In genomic region chr2:29222302-29222701, GRCm38 (mm10) we compare ENCODE assay signal across 12 mouse cellular contexts. TPM values are rescaled to one million over a fixed set of nuclear protein-coding genes. Genes with fewer than 3 reads are reported as not detected.
A peak's percentile ranks its signal among the peaks of the same experiment; 100 is the strongest.
DNase-seq lines count a peak whose midpoint lies in the region; ATAC-seq and TF ChIP-seq lines count a peak whose summit lies in the region.
"Had no signal": no experiment of that assay in that cellular context is flagged by ENCODE, and none has a peak within 500 bp of the region (broad histone marks: within the 10 kb centered on the region; RNA-seq: fewer than 3 reads in every experiment).

No protein-coding gene starts in this region.

- WGBS in hindbrain, embryonic 10.5 days = 4% methylated on average over 4 of the region's 4 CpGs
- 3% methylated on average over 4 of the region's 4 CpGs for WGBS in hindbrain, embryonic 13.5 days

- no peak for ATAC-seq in hindbrain, embryonic 13.5 days (ENCODE audit: low FRiP score)
- ATAC-seq: forebrain, embryonic 14.5 days had no signal

- H3K9me3 ChIP-seq in hindbrain, embryonic 10.5 days = no peaks in the 10 kb centered on the region
- no peaks in the 10 kb centered on the region for H3K9me3 ChIP-seq in hindbrain, embryonic 13.5 days
- H3K9me3 ChIP-seq: hindbrain, embryonic 12.5 days had no signal

- intact Hi-C loops in gastrocnemius, adult 2 months (cut with DNase I) = no loop called here

- no peak overlapping the region for H3K4me2 ChIP-seq in hindbrain, embryonic 13.5 days
- H3K4me2 ChIP-seq: hindbrain, embryonic 12.5 days had no signal

- H3K4me1 ChIP-seq in hindbrain, embryonic 10.5 days (replicated peaks) = peaks cover 30% of the 10 kb centered on the region
- H3K4me1 ChIP-seq in hindbrain, embryonic 13.5 days (replicated peaks) = peaks cover 9% of the 10 kb centered on the region; the same call in 1 of the 2 replicates

- H3K27me3 ChIP-seq in hindbrain, embryonic 10.5 days (ENCODE audit: insufficient read depth, poor library complexity, severe bottlenecking) = 0 out of 2 replicates have a peak, but pooled peaks cover 3% of the 10 kb centered on the region
- no peaks in the 10 kb centered on the region for H3K27me3 ChIP-seq in hindbrain, embryonic 13.5 days
- H3K27me3 ChIP-seq: hindbrain, embryonic 12.5 days had no signal

- peak overlapping the region; percentile 66; the same call in 1 of the 2 replicates for H3K27ac ChIP-seq in hindbrain, embryonic 10.5 days
- no peak overlapping the region for H3K27ac ChIP-seq in hindbrain, embryonic 13.5 days
- H3K27ac ChIP-seq in gastrocnemius, adult 2 months = peak overlapping the region; percentile 76
- H3K27ac ChIP-seq: hindbrain, embryonic 12.5 days; layer of hippocampus, adult 2 months; liver, embryonic 14.5 days had no signal

- H3K9ac ChIP-seq in hindbrain, embryonic 13.5 days = no peak overlapping the region
- H3K9ac ChIP-seq: hindbrain, embryonic 12.5 days; liver, embryonic 14.5 days had no signal

- no peaks in the 10 kb centered on the region for H3K36me3 ChIP-seq in hindbrain, embryonic 10.5 days
- H3K36me3 ChIP-seq in hindbrain, embryonic 13.5 days = no peaks in the 10 kb centered on the region
- H3K36me3 ChIP-seq: hindbrain, embryonic 12.5 days had no signal

- peak; percentile 66 for DNase-seq in hindbrain, embryonic 10.5 days (ENCODE audit: low spot score)
- DNase-seq in 3134 (ENCODE audit: extremely low read depth, insufficient read length, low spot score) = peak; percentile 23
- peak; percentile 28 for DNase-seq in ES-CJ7 (ENCODE audit: low read depth, low spot score)
- peak; percentile 71 for DNase-seq in gastrocnemius, adult 2 months
- no peak for DNase-seq in right cerebral cortex, postnatal 25 days
- DNase-seq in frontal cortex, postnatal 14 days (ENCODE audit: low spot score in 2 of 2) = no peak
- DNase-seq: cerebellum, adult 9-10 months had no signal

- H3K4me3 ChIP-seq in hindbrain, embryonic 10.5 days = no peak overlapping the region
- no peak overlapping the region for H3K4me3 ChIP-seq in hindbrain, embryonic 13.5 days
- peak overlapping the region; percentile 15; the same call in 1 of the 2 replicates for H3K4me3 ChIP-seq in gastrocnemius, adult 2 months
- H3K4me3 ChIP-seq: hindbrain, embryonic 12.5 days; layer of hippocampus, adult 2 months had no signal

- no peak for TF ChIP-seq CTCF in gastrocnemius, adult 2 months (IDR thresholded peaks at IDR 0.05)

RNA-seq across cellular contexts. Expression of gene Ntng2, which starts 30.5 kb away (rescaled TPM):
- 1.4 and 1.7 TPM in 2 replicates for polyA plus RNA-seq in hindbrain, embryonic 10.5 days (2016; fragmentation: Nextera tagmentation; extraction: Ambion mirVana)
- 2.8 and 3.1 TPM in 2 replicates for polyA plus RNA-seq in hindbrain, embryonic 13.5 days (2015; fragmentation: Nextera tagmentation; extraction: Ambion mirVana)
- total RNA-seq in gastrocnemius, adult 2 months (2021) = 10 to 100 TPM; 25.0 to 27.0 TPM

Comparison
In these comparisons a context has a peak if more than half of its experiments do, and no peak if none do; other contexts are left out.
1. DNase-seq: peak in hindbrain, embryonic 10.5 days (single experiment), 3134 (single experiment), ES-CJ7 (single experiment) and gastrocnemius, adult 2 months (single experiment); none in right cerebral cortex, postnatal 25 days (single experiment) and frontal cortex, postnatal 14 days (0 of 2).